Mouse (Mus musculus) small intestine, adult 2 months (tissue): ENCODE results near the gene Slc35f5.

Experiments used
- CTCF ChIP-seq: fragments of 200-500 bp; IDR thresholded peaks from 2 replicates; pipeline ENCODE4 v1.5.1; 2012; ENCODE audit warnings: low read depth, mild to moderate bottlenecking, control low read depth, inconsistent platforms, low read length, moderate library complexity, mixed read lengths; ENCODE audit not compliant: insufficient replicate concordance, insufficient read length; ENCODE audit errors: extremely low read depth
- POLR2A ChIP-seq: fragments of 200-500 bp; IDR thresholded peaks from 2 replicates; pipeline ENCODE4 v1.6.1; 2012; ENCODE audit warnings: low read depth, mild to moderate bottlenecking, control low read depth, inconsistent platforms, low read length, moderate library complexity

DNA sequence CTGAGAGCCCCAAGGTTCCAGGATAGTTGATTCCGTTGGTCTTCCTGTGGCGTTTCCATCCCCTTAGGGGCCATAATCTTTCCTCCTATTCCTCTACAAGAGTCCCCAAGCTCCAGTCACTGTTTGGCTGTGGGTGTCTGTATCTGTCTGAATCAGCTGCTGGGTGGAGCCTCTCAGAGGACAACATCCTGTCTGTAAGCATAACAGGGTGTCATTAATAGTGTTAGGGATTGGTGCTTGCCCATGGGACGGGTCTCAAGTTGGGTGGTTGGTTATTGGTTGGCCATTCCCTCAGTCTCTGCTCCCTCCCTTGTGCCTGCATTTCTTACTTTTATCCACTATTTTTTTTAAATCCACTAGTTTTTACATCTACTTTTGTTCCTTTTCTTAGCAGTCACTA, 20.7 kb downstream of the Slc35f5 start:
- TF ChIP-seq CTCF (no peak), POLR2A (no peak)
